ENCODE assay signal across 7 mouse cellular contexts in the genomic region with DNA sequence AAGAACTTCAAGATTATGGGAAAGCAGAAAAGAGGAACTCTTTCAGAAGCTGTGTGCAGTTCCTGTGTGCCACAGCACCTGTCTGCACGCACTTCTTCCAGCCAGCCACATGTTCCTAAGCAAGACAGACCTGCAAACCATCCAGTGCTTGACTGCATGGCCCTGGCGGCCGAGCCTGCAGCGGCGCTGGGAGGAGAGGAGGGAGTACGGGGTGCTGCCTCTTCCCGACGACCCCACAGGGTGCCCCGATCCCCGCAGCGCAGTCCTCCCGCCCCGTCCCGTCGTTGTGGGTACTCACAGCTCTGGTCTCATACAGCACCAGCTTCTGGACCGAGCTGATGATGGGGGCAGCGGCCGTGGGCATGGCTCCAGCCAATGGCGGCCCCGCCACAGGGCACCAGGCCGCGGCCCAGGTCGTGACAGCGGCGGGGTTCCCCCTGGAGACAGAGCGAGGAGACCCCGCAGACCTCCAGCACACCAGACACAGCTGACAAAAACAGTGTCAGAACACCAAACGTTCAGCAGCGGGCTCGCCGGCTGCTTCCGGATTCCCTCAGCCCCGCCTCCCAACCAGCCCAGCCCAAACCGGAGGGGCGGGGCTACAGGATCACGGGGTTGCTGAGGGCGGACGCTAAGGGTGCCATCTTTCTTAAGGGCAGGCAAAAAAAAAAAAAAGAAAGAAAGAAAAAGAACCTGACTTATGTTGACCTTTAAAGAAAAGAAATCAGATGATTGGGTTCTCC. TPM values are rescaled to one million over a fixed set of nuclear protein-coding genes. Genes with fewer than 3 reads are reported as not detected.
DNase-seq lines count a peak whose midpoint lies in the region; ATAC-seq lines count a peak whose summit lies in the region.

Gene Fig4, minus strand, starts transcription at position 572 of the 743 bp plus-strand sequence.

- ATAC-seq in granulocyte monocyte progenitor cell, adult 5-6 weeks (replicated peaks; ENCODE audit: poor library complexity, severe bottlenecking) = peak; percentile 89
- ATAC-seq in limb, embryonic 11.5 days (ENCODE audit: insufficient number of reproducible peaks, low FRiP score, low TSS enrichment, low read depth) = peak; percentile 83
- peak; percentile 94 for ATAC-seq in midbrain, embryonic 14.5 days (ENCODE audit: low FRiP score, low TSS enrichment)

- H3K4me3 ChIP-seq in embryonic facial prominence, embryonic 10.5 days = peak within 1 kb of the TSS; percentile 88
- peak within 1 kb of the TSS; percentile 89 for H3K4me3 ChIP-seq in limb, embryonic 11.5 days (ENCODE audit: low read depth, low read length)
- H3K4me3 ChIP-seq in midbrain, embryonic 14.5 days (replicated peaks; ENCODE audit: low read depth, low read length) = peak within 1 kb of the TSS; percentile 63

- peak within 1 kb of the TSS; percentile 88 for H3K4me2 ChIP-seq in limb, embryonic 11.5 days (ENCODE audit: low read depth, severe bottlenecking)
- peak within 1 kb of the TSS; percentile 92 for H3K4me2 ChIP-seq in midbrain, embryonic 14.5 days (ENCODE audit: low read length)

- peaks cover 12% of the 10 kb centered on the region for H3K4me1 ChIP-seq in embryonic facial prominence, embryonic 10.5 days
- no peaks in the 10 kb centered on the region for H3K4me1 ChIP-seq in limb, embryonic 11.5 days (ENCODE audit: control insufficient read depth, insufficient read depth, low read length)
- H3K4me1 ChIP-seq in midbrain, embryonic 14.5 days (ENCODE audit: control insufficient read depth, insufficient read depth, low read length) = peaks cover 8% of the 10 kb centered on the region; the same call in 1 of the 2 replicates

- H3K9me3 ChIP-seq in embryonic facial prominence, embryonic 10.5 days = no peaks in the 10 kb centered on the region
- no peaks in the 10 kb centered on the region for H3K9me3 ChIP-seq in limb, embryonic 11.5 days (ENCODE audit: control insufficient read depth, low read length)
- H3K9me3 ChIP-seq in midbrain, embryonic 14.5 days (ENCODE audit: control insufficient read depth, low read length) = no peaks in the 10 kb centered on the region

- peak within 1 kb of the TSS; percentile 85 for H3K27ac ChIP-seq in embryonic facial prominence, embryonic 10.5 days (replicated peaks)
- 0 out of 2 replicates have a peak within 1 kb of the TSS, but pooled peaks have one; percentile 21 for H3K27ac ChIP-seq in limb, embryonic 11.5 days (replicated peaks; ENCODE audit: low read depth, low read length)
- H3K27ac ChIP-seq in midbrain, embryonic 14.5 days (replicated peaks; ENCODE audit: low read depth, low read length) = peak within 1 kb of the TSS; percentile 75

- no peaks in the 10 kb centered on the region for H3K36me3 ChIP-seq in embryonic facial prominence, embryonic 10.5 days (replicated peaks)
- H3K36me3 ChIP-seq in limb, embryonic 11.5 days (ENCODE audit: control insufficient read depth, insufficient read depth, low read length) = no peaks in the 10 kb centered on the region
- no peaks in the 10 kb centered on the region for H3K36me3 ChIP-seq in midbrain, embryonic 14.5 days (ENCODE audit: control insufficient read depth, insufficient read depth, low read length)

- H3K27me3 ChIP-seq in embryonic facial prominence, embryonic 10.5 days (replicated peaks; ENCODE audit: low read depth, poor library complexity, severe bottlenecking) = no peaks in the 10 kb centered on the region
- no peaks in the 10 kb centered on the region for H3K27me3 ChIP-seq in limb, embryonic 11.5 days (ENCODE audit: control insufficient read depth, insufficient read depth, low read length)
- H3K27me3 ChIP-seq in midbrain, embryonic 14.5 days (ENCODE audit: control insufficient read depth, insufficient read depth, low read length) = no peaks in the 10 kb centered on the region

- WGBS in embryonic facial prominence, embryonic 10.5 days = under 1% methylated on average over 38 of the region's 38 CpGs
- under 1% methylated on average over 38 of the region's 38 CpGs for WGBS in limb, embryonic 11.5 days
- under 1% methylated on average over 38 of the region's 38 CpGs for WGBS in midbrain, embryonic 14.5 days

- peak; percentile 91 for DNase-seq in adrenal gland, postnatal 10 days
- peak; percentile 92 for DNase-seq in embryonic facial prominence, embryonic 10.5 days (ENCODE audit: low spot score)
- DNase-seq in kidney, adult 11 months = peak; percentile 78
- DNase-seq in limb, embryonic 11.5 days (ENCODE audit: low spot score) = peak; percentile 90
- DNase-seq in midbrain, embryonic 14.5 days = peak; percentile 97
- peak; percentile 80 to 90 for DNase-seq in spleen, adult 18-20 months

- peak within 1 kb of the TSS; percentile 69 for H3K9ac ChIP-seq in limb, embryonic 11.5 days (ENCODE audit: low read length)
- H3K9ac ChIP-seq in midbrain, embryonic 14.5 days (replicated peaks; ENCODE audit: low read length) = peak within 1 kb of the TSS; percentile 80

RNA-seq across cellular contexts. Expression of gene Fig4, which starts in this region (rescaled TPM):
- total RNA-seq in adrenal gland, postnatal 10 days (2021) = 10 to 100 TPM; 13.3 to 16.4 TPM
- 14.2 and 14.5 TPM in 2 replicates for polyA plus RNA-seq in embryonic facial prominence, embryonic 10.5 days (2016; fragmentation: Nextera tagmentation; extraction: Ambion mirVana)
- total RNA-seq in granulocyte monocyte progenitor cell, adult 5-6 weeks (2014; fragmentation: Nextera tagmentation) = 25.2 and 28.1 TPM in 2 replicates
- 34.8 and 48.5 TPM in 2 replicates for total RNA-seq in granulocyte monocyte progenitor cell, adult 5-6 weeks (2017)
- polyA plus RNA-seq in limb, embryonic 11.5 days (2014; fragmentation: Nextera tagmentation; extraction: Ambion mirVana) = 13.9 and 15.1 TPM in 2 replicates
- 26.9 and 33.9 TPM in 2 replicates for polyA plus RNA-seq in midbrain, embryonic 14.5 days (2014; fragmentation: Nextera tagmentation; extraction: Ambion mirVana)

Comparison
In these comparisons a context has a peak if more than half of its experiments do, and no peak if none do; other contexts are left out.
1. Peak in every context shown above with its lines: DNase-seq, ATAC-seq, H3K4me3 ChIP-seq and H3K27ac ChIP-seq.
2. H3K27ac ChIP-seq: peak in every context shown above with its lines; median percentile 85 in embryonic facial prominence, embryonic 10.5 days; 75 in midbrain, embryonic 14.5 days; 21 in limb, embryonic 11.5 days.